Mouse (Mus musculus): ENCODE measurements at regions not wholly inside any gene's neighbourhood (a gene's known extent, or its start where the extent isn't known, plus 50 kb on each side); places are given as distances from the start of the nearest gene placed in this dataset.

GRCm38 (mm10) chr4:83957217-83957692 lies 431.9 kb downstream of the Ccdc171 start:
- TF ChIP-seq CTCF (IDR thresholded peaks at IDR 0.05; ENCODE audit: insufficient read depth, low read length) (no peak), POLR2A (IDR thresholded peaks at IDR 0.05; ENCODE audit: borderline replicate concordance, extremely low read depth, low read depth, low read length) (no peak)
